Mouse (Mus musculus) embryonic facial prominence, embryonic 10.5 days (tissue): ENCODE data around the gene Snap47. TPM values are rescaled to one million over a fixed set of nuclear protein-coding genes. Genes with fewer than 3 reads are reported as not detected.
A peak's percentile ranks its signal among the peaks of the same experiment; 100 is the strongest.

Source experiments
- DNase-seq: peaks from one replicate; pipeline ENCODE4 v3.0.0-alpha.2; 2017; ENCODE audit warnings: low spot score
- H3K27ac ChIP-seq: fragments of 300-500 bp; sonication (generic); replicated peaks from 2 replicates; pipeline ENCODE4 v1.5.1; 2016; ENCODE audit warnings: mild to moderate bottlenecking
- H3K27me3 ChIP-seq: fragments of 300-500 bp; sonication (generic); replicated peaks from 2 replicates; pipeline ENCODE4 v1.6.1; 2016; ENCODE audit warnings: low read depth, mild to moderate bottlenecking; ENCODE audit not compliant: poor library complexity, severe bottlenecking
- H3K36me3 ChIP-seq: fragments of 300-500 bp; sonication (generic); replicated peaks from 2 replicates; pipeline ENCODE4 v1.6.1; 2016; ENCODE audit warnings: mild to moderate bottlenecking, moderate library complexity
- H3K4me1 ChIP-seq: fragments of 300-500 bp; sonication (generic); 2 replicates; pipeline ENCODE4 v1.6.1; 2016
- H3K4me3 ChIP-seq: fragments of 300-500 bp; sonication (generic); 2 replicates; pipeline ENCODE4 v1.5.1; 2016; ENCODE audit warnings: mild to moderate bottlenecking, moderate library complexity
- H3K9me3 ChIP-seq: fragments of 300-500 bp; sonication (generic); 2 replicates; pipeline ENCODE4 v1.6.1; 2016; ENCODE audit warnings: mild to moderate bottlenecking
- WGBS: fragments of 180-500 bp; shearing (Covaris S2); methylation state at CpG from one replicate; pipeline ENCODE4 v1.1.7; 2016; 5-methylcytosine and 5-hydroxymethylcytosine counted together
- polyA plus RNA-seq: library from polyadenylated mRNA; unstranded; fragments of >200 nt; fragmentation: Nextera tagmentation; extraction: Ambion mirVana; gene quantifications from 2 replicates; pipeline ENCODE4 v1.2.1, GENCODE M21; 2016

The Snap47 gene
- polyA plus RNA-seq, 1 experiment from 2014 or later, result 134 TPM

- Histone ChIP-seq H3K4me3 (no peak overlapping the region), H3K4me1 (peaks cover 10% of the 10 kb centered on the region), H3K9me3 (no peaks in the 10 kb centered on the region), H3K27ac (no peak overlapping the region), H3K36me3 (peaks cover 96% of the 10 kb centered on the region), H3K27me3 (no peaks in the 10 kb centered on the region)
- 95% methylated on average over 2 of the region's 2 CpGs for WGBS
- DNase-seq, result no peak
Observed at GRCm38 (mm10) chr11:59456346-59456745, 5.4 kb upstream of the Snap47 start.

DNA sequence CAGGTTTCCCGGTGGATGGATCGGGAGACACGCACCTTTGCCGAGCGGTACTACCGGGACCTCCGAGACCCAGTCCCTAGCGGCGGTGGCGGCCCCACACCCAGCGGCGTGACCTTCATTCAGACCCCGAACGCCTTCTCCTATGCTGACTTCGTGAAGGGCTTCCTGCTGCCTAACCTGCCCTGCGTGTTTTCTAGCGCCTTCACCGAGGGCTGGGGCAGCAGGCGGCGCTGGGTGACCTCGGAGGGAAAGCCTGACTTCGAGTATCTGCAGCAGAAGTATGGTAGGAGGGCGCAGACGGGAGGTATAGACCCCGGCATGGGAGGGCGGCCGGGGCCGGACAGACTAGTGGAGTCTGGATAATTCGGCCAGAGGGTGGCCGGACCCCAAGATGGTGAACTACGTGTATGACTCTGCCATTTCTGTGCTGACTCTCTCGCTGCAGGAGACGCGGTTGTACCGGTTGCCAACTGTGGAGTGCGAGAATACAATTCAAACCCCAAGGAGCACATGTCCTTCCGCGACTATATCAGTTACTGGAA is 685 bp downstream of the Snap47 start:
- H3K27me3 ChIP-seq, result no peaks in the 10 kb centered on the region
- no peak for DNase-seq
- H3K4me3 ChIP-seq, result peak overlapping the region; percentile 93
- WGBS, result under 1% methylated on average over 38 of the region's 38 CpGs
- H3K27ac ChIP-seq, result peak overlapping the region; percentile 91
- peaks cover 55% of the 10 kb centered on the region for H3K36me3 ChIP-seq
- peaks cover 34% of the 10 kb centered on the region for H3K4me1 ChIP-seq
- H3K9me3 ChIP-seq, result no peaks in the 10 kb centered on the region

- Histone ChIP-seq H3K4me1 (peaks cover 34% of the 10 kb centered on the region), H3K27ac (peak within 1 kb of the TSS; percentile 91), H3K9me3 (no peaks in the 10 kb centered on the region), H3K27me3 (no peaks in the 10 kb centered on the region), H3K36me3 (peaks cover 53% of the 10 kb centered on the region), H3K4me3 (peak within 1 kb of the TSS; percentile 93)
- WGBS, result 0% methylated on average over 40 of the region's 40 CpGs
- peak; percentile 95 for DNase-seq
Observed at GRCm38 (mm10) chr11:59449741-59450229, 1.2 kb downstream of the Snap47 start, which contains the start of gene Jmjd4. Gene Jmjd4 (plus strand): TSS chr11:59450045.

GRCm38 (mm10) chr11:59443102-59443501 is 7.9 kb downstream of the Snap47 start:
- peaks cover 6% of the 10 kb centered on the region; the same call in 1 of the 2 replicates for H3K9me3 ChIP-seq
- H3K27ac ChIP-seq, result no peak overlapping the region
- H3K27me3 ChIP-seq, result no peaks in the 10 kb centered on the region
- peaks cover 5% of the 10 kb centered on the region; the same call in 1 of the 2 replicates for H3K4me1 ChIP-seq
- H3K36me3 ChIP-seq, result peaks cover 56% of the 10 kb centered on the region
- no peak for DNase-seq
- H3K4me3 ChIP-seq, result no peak overlapping the region

DNA sequence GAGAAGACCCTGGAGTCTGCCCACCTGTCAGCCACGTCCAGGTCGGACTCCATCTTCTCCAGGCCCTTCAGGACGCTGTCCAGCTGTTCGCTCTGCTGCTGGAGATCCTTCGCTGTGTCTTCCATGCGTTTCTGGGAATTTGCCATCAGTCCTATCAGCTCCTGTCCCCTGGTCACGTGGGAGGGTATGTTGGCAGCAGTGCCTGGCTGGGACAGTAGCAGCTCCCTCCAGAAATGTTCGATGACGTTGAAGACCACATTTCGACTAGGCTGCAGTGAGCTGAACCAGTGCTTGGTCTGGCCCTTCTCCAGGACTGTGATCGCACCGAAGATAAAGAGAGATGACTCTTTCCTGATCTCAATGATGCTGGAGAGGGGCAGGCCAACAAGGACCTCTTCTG is 13.0 kb downstream of the Snap47 start:
- WGBS, result 94% methylated on average over 12 of the region's 12 CpGs
- H3K9me3 ChIP-seq, result peaks cover 15% of the 10 kb centered on the region
- no peak overlapping the region for H3K4me3 ChIP-seq
- no peaks in the 10 kb centered on the region for H3K27me3 ChIP-seq
- no peak overlapping the region for H3K27ac ChIP-seq
- DNase-seq, result no peak
- no peaks in the 10 kb centered on the region for H3K4me1 ChIP-seq
- H3K36me3 ChIP-seq, result peaks cover 74% of the 10 kb centered on the region

GRCm38 (mm10) chr11:59432261-59432660 is 18.7 kb downstream of the Snap47 start:
- peaks cover 84% of the 10 kb centered on the region for H3K36me3 ChIP-seq
- no peak for DNase-seq
- 82% methylated on average over 3 of the region's 3 CpGs for WGBS
- no peaks in the 10 kb centered on the region for H3K27me3 ChIP-seq
- H3K27ac ChIP-seq, result no peak overlapping the region
- H3K4me1 ChIP-seq, result no peaks in the 10 kb centered on the region
- H3K4me3 ChIP-seq, result no peak overlapping the region
- peaks cover 13% of the 10 kb centered on the region for H3K9me3 ChIP-seq

- Histone ChIP-seq H3K27ac (no peak overlapping the region), H3K27me3 (no peaks in the 10 kb centered on the region), H3K4me3 (no peak overlapping the region), H3K4me1 (no peaks in the 10 kb centered on the region; the same call in 1 of the 2 replicates), H3K36me3 (peaks cover 87% of the 10 kb centered on the region), H3K9me3 (no peaks in the 10 kb centered on the region)
- no peak for DNase-seq
- WGBS, result 90% methylated on average over 1 of the region's 1 CpGs
Observed at GRCm38 (mm10) chr11:59429959-59430358, 21.0 kb downstream of the Snap47 start.

DNA sequence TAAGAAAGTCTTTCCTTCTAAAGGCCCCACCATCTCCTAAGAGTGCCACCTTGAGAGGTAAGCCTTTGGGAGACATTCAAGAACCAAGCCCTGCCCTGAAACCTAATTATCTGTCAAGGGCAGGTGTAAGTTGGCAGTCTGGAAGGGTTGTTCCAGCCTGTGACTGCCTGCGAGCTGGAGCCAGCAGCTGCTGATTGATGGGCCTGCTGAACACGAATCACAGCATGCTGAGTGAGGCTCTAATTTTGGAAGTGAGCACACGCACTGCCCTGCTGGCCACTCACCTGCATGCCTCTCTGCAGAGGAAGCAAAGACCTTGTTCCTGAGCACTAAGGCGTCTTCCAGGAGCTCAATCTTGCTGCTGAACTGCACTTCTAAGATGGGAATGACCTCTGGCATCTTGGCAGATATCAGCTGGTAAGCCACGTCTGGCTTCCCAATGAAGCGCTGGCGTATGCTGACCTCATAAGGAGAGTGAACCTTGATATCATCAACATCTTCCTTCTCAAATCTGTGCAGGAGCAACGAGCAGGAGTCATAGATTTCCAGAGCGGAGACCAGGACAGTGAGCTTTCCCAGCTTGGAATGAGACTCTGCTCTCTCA is 22.8 kb downstream of the Snap47 start:
- Histone ChIP-seq H3K4me3 (no peak overlapping the region), H3K27ac (no peak overlapping the region), H3K4me1 (peaks cover 7% of the 10 kb centered on the region), H3K36me3 (peaks cover 87% of the 10 kb centered on the region), H3K27me3 (no peaks in the 10 kb centered on the region), H3K9me3 (no peaks in the 10 kb centered on the region)
- WGBS, result 93% methylated on average over 9 of the region's 9 CpGs
- DNase-seq, result no peak

DNA sequence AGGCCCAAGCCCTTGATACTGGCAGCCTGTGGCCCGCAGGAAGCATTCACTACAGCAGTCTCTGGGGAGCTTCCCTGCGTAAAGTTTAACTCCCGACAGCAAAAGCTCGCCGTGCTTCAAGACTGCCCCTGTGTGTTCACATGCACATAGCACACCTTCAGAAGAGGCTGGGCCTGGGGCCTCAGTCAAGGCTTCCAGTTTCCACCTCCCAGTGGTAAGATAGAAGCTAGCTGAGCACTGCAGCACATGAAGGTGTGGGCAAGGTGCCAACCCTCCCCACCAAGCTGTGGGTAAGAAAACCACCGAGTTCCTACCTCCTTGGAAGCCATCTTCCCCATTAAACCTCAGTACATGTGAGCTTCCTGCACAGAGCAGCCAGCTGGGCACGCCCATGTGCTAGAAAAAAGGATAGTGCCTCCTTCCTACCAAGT is 25.3 kb downstream of the Snap47 start:
- Histone ChIP-seq H3K27me3 (no peaks in the 10 kb centered on the region), H3K27ac (no peak overlapping the region), H3K36me3 (peaks cover 85% of the 10 kb centered on the region), H3K9me3 (no peaks in the 10 kb centered on the region), H3K4me1 (peaks cover 9% of the 10 kb centered on the region), H3K4me3 (no peak overlapping the region)
- DNase-seq, result no peak
- WGBS, result 64% methylated on average over 7 of the region's 7 CpGs

- Histone ChIP-seq H3K27me3 (no peaks in the 10 kb centered on the region), H3K27ac (0 out of 2 replicates have a peak overlapping the region, but pooled peaks have one; percentile 30), H3K9me3 (no peaks in the 10 kb centered on the region), H3K4me1 (peaks cover 21% of the 10 kb centered on the region), H3K4me3 (no peak overlapping the region), H3K36me3 (peaks cover 97% of the 10 kb centered on the region)
- WGBS, result 66% methylated on average over 5 of the region's 5 CpGs
- DNase-seq, result no peak
Observed at GRCm38 (mm10) chr11:59423010-59423588, 27.9 kb downstream of the Snap47 start.

- WGBS, result 92% methylated on average over 2 of the region's 2 CpGs
- Histone ChIP-seq H3K9me3 (no peaks in the 10 kb centered on the region), H3K27me3 (no peaks in the 10 kb centered on the region), H3K36me3 (peaks cover 94% of the 10 kb centered on the region), H3K4me3 (no peak overlapping the region), H3K4me1 (peaks cover 21% of the 10 kb centered on the region), H3K27ac (no peak overlapping the region)
- no peak for DNase-seq
Observed at GRCm38 (mm10) chr11:59421967-59422366, 29.0 kb downstream of the Snap47 start.

- peaks cover 21% of the 10 kb centered on the region for H3K4me1 ChIP-seq
- no peaks in the 10 kb centered on the region for H3K27me3 ChIP-seq
- H3K36me3 ChIP-seq, result peaks cover 94% of the 10 kb centered on the region
- H3K27ac ChIP-seq, result no peak overlapping the region; the same call in 1 of the 2 replicates
- H3K9me3 ChIP-seq, result no peaks in the 10 kb centered on the region
- 89% methylated on average over 8 of the region's 8 CpGs for WGBS
- no peak for DNase-seq
- H3K4me3 ChIP-seq, result no peak overlapping the region
Observed at GRCm38 (mm10) chr11:59421436-59421835, 29.6 kb downstream of the Snap47 start.

GRCm38 (mm10) chr11:59418708-59419107 is 32.3 kb downstream of the Snap47 start:
- H3K9me3 ChIP-seq, result 0 out of 2 replicates have a peak, but pooled peaks cover 3% of the 10 kb centered on the region
- H3K4me1 ChIP-seq, result peaks cover 20% of the 10 kb centered on the region
- peaks cover 92% of the 10 kb centered on the region for H3K36me3 ChIP-seq
- no peak overlapping the region for H3K4me3 ChIP-seq
- H3K27ac ChIP-seq, result 0 out of 2 replicates have a peak overlapping the region, but pooled peaks have one; percentile 2
- DNase-seq, result no peak
- no peaks in the 10 kb centered on the region for H3K27me3 ChIP-seq
- WGBS, result 76% methylated on average over 5 of the region's 5 CpGs
